8 mouse cellular contexts compared by ENCODE assay signal in genomic region chr15:80948145-80949135, GRCm38 (mm10). TPM values are rescaled to one million over a fixed set of nuclear protein-coding genes. Genes with fewer than 3 reads are reported as not detected.
A peak's percentile ranks its signal among the peaks of the same experiment; 100 is the strongest.
DNase-seq lines count a peak whose midpoint lies in the region; ATAC-seq and TF ChIP-seq lines count a peak whose summit lies in the region.

Gene Adsl (plus strand): TSS chr15:80948490.

- peaks cover 13% of the 10 kb centered on the region for H3K4me1 ChIP-seq in bone marrow macrophage, adult 2 months (ENCODE audit: control insufficient read depth, insufficient read depth, low read length)
- no peaks in the 10 kb centered on the region; the same call in 1 of the 2 replicates for H3K4me1 ChIP-seq in embryonic fibroblast, embryonic 13.5 days (ENCODE audit: control insufficient read depth, insufficient read depth, low read length)
- H3K4me1 ChIP-seq in heart, embryonic 10.5 days, result peaks cover 13% of the 10 kb centered on the region
- peaks cover 12% of the 10 kb centered on the region for H3K4me1 ChIP-seq in kidney, embryonic 15.5 days

- peak; percentile 100 for TF ChIP-seq CTCF in bone marrow macrophage, adult 2 months (IDR thresholded peaks at IDR 0.05; ENCODE audit: low read depth, low read length)
- TF ChIP-seq CTCF in embryonic fibroblast, embryonic 13.5 days (IDR thresholded peaks at IDR 0.05; ENCODE audit: borderline replicate concordance, insufficient read depth, low read length), result peak; percentile 51; the same call in 1 of the 2 replicates

- no peak for TF ChIP-seq POLR2A in bone marrow macrophage, adult 2 months (IDR thresholded peaks at IDR 0.05; ENCODE audit: borderline replicate concordance, low read depth, low read length)
- peak; percentile 83 for TF ChIP-seq POLR2A in embryonic fibroblast, embryonic 13.5 days (IDR thresholded peaks at IDR 0.05; ENCODE audit: low read depth, low read length)

- H3K27ac ChIP-seq in bone marrow macrophage, adult 2 months (ENCODE audit: insufficient read depth, low read depth, low read length), result peak within 1 kb of the TSS; percentile 61
- peak within 1 kb of the TSS; percentile 68 for H3K27ac ChIP-seq in embryonic fibroblast, embryonic 13.5 days (ENCODE audit: insufficient read depth, low read length)
- peak within 1 kb of the TSS; percentile 93 for H3K27ac ChIP-seq in heart, embryonic 10.5 days
- peak within 1 kb of the TSS; percentile 90 for H3K27ac ChIP-seq in kidney, embryonic 15.5 days

- no peaks in the 10 kb centered on the region for H3K9me3 ChIP-seq in heart, embryonic 10.5 days
- no peaks in the 10 kb centered on the region for H3K9me3 ChIP-seq in kidney, embryonic 15.5 days (replicated peaks)

- peaks cover 23% of the 10 kb centered on the region for H3K36me3 ChIP-seq in heart, embryonic 10.5 days
- peaks cover 16% of the 10 kb centered on the region for H3K36me3 ChIP-seq in kidney, embryonic 15.5 days

- no peaks in the 10 kb centered on the region for H3K27me3 ChIP-seq in heart, embryonic 10.5 days (ENCODE audit: insufficient read depth, poor library complexity, severe bottlenecking)
- H3K27me3 ChIP-seq in kidney, embryonic 15.5 days, result no peaks in the 10 kb centered on the region

- WGBS in heart, embryonic 10.5 days, result under 1% methylated on average over 63 of the region's 63 CpGs
- WGBS in kidney, embryonic 15.5 days, result 1% methylated on average over 63 of the region's 63 CpGs

- peak within 1 kb of the TSS; percentile 90 for H3K4me3 ChIP-seq in bone marrow macrophage, adult 2 months (ENCODE audit: insufficient read depth, low read length)
- H3K4me3 ChIP-seq in embryonic fibroblast, embryonic 13.5 days (ENCODE audit: insufficient read depth, low read length), result peak within 1 kb of the TSS; percentile 80
- peak within 1 kb of the TSS; percentile 92 for H3K4me3 ChIP-seq in heart, embryonic 10.5 days
- peak within 1 kb of the TSS; percentile 77 for H3K4me3 ChIP-seq in kidney, embryonic 15.5 days (replicated peaks)

- H3K4me2 ChIP-seq in kidney, embryonic 15.5 days, result peak within 1 kb of the TSS; percentile 70

- DNase-seq in A20 (ENCODE audit: low read depth, low spot score) (peak; percentile 96), liver (peak; percentile 91)
- peak; percentile 96 for DNase-seq in heart, embryonic 10.5 days (ENCODE audit: low spot score)
- DNase-seq in spleen, postnatal 4 days (ENCODE audit: low spot score in 2 of 2), result peak; percentile 87 to 97

- H3K9ac ChIP-seq in kidney, embryonic 15.5 days, result peak within 1 kb of the TSS; percentile 73

- ATAC-seq in kidney, embryonic 15.5 days (replicated peaks; ENCODE audit: low FRiP score), result peak; percentile 93
- ATAC-seq in monocyte, adult 5-6 weeks (replicated peaks; ENCODE audit: insufficient number of reproducible peaks, low FRiP score, low TSS enrichment, poor library complexity, severe bottlenecking), result peak; percentile 90

RNA-seq across cellular contexts. Expression of gene Adsl, which starts in this region (rescaled TPM):
- polyA plus RNA-seq in bone marrow macrophage, adult 2 months (2012; ENCODE audit: insufficient read depth, insufficient read length, missing spikeins), result 14.2 and 20.7 TPM in 2 replicates
- 46.7 and 51.6 TPM in 2 replicates for polyA plus RNA-seq in embryonic fibroblast, embryonic 13.5 days (2011; ENCODE audit: insufficient read length, low read depth, missing spikeins)
- 220 and 222 TPM in 2 replicates for polyA plus RNA-seq in heart, embryonic 10.5 days (2016; fragmentation: Nextera tagmentation; extraction: Ambion mirVana)
- polyA plus RNA-seq in kidney, embryonic 15.5 days (2015; fragmentation: Nextera tagmentation; extraction: Ambion mirVana), result 178 and 186 TPM in 2 replicates
- 34.9 to 79.3 TPM (median 51.4 TPM) in 3 replicates for total RNA-seq in monocyte, adult 5-6 weeks (2017)

Comparison
In these comparisons a context has a peak if more than half of its experiments do, and no peak if none do; other contexts are left out.
1. Peak in every context shown above with its lines: DNase-seq, ATAC-seq, H3K4me3 ChIP-seq and H3K27ac ChIP-seq.